9 mouse cellular contexts compared by ENCODE assay signal in genomic region chr3:138506749-138507148, GRCm38 (mm10). TPM values are rescaled to one million over a fixed set of nuclear protein-coding genes. Genes with fewer than 3 reads are reported as not detected.
DNase-seq lines count a peak whose midpoint lies in the region; ATAC-seq lines count a peak whose summit lies in the region.
"Had no signal": no experiment of that assay in that cellular context is flagged by ENCODE, and none has a peak within 500 bp of the region (broad histone marks: within the 10 kb centered on the region; RNA-seq: fewer than 3 reads in every experiment).

No protein-coding gene starts in this region.

- 59% methylated on average over 6 of the region's 6 CpGs for whole genome bisulfite sequencing in embryonic facial prominence, embryonic 10.5 days
- WGBS in neural tube, embryonic 15.5 days, result 60% methylated on average over 6 of the region's 6 CpGs

- H3K4me3 ChIP-seq in embryonic facial prominence, embryonic 10.5 days, result no peak overlapping the region
- H3K4me3 ChIP-seq in neural tube, embryonic 15.5 days (replicated peaks), result no peak overlapping the region
- H3K4me3 ChIP-seq: stomach, embryonic 15.5 days had no signal

- H3K9ac ChIP-seq in neural tube, embryonic 15.5 days (replicated peaks), result no peak overlapping the region
- H3K9ac ChIP-seq: stomach, embryonic 15.5 days had no signal

- DNase-seq in heart, postnatal 14 days, result peak; percentile 15 to 55
- DNase-seq in heart, adult 9 months (ENCODE audit: low spot score in 2 of 2), result no peak
- DNase-seq in 3T3-L1 (ENCODE audit: low read depth, low spot score) (peak; percentile 75), MN1 (ENCODE audit: low spot score) (peak; percentile 26)
- DNase-seq in embryonic facial prominence, embryonic 10.5 days (ENCODE audit: low spot score), result peak; percentile 23
- peak; percentile 41 for DNase-seq in lung, postnatal 25 days (ENCODE audit: low spot score)
- DNase-seq in urinary bladder, postnatal 4 days (ENCODE audit: low spot score in 2 of 2), result no peak

- H3K4me2 ChIP-seq in neural tube, embryonic 15.5 days, result no peak overlapping the region
- H3K4me2 ChIP-seq: stomach, embryonic 15.5 days had no signal

- no peak for ATAC-seq in neural tube, embryonic 15.5 days (ENCODE audit: low FRiP score)

- H3K36me3 ChIP-seq in embryonic facial prominence, embryonic 10.5 days (replicated peaks), result no peaks in the 10 kb centered on the region
- no peaks in the 10 kb centered on the region for H3K36me3 ChIP-seq in neural tube, embryonic 15.5 days
- H3K36me3 ChIP-seq: stomach, embryonic 15.5 days had no signal

- H3K4me1 ChIP-seq in embryonic facial prominence, embryonic 10.5 days, result no peaks in the 10 kb centered on the region
- 0 out of 2 replicates have a peak, but pooled peaks cover 3% of the 10 kb centered on the region for H3K4me1 ChIP-seq in neural tube, embryonic 15.5 days
- H3K4me1 ChIP-seq: stomach, embryonic 15.5 days had no signal

- H3K27ac ChIP-seq in embryonic facial prominence, embryonic 10.5 days (replicated peaks), result no peak overlapping the region
- no peak overlapping the region for H3K27ac ChIP-seq in neural tube, embryonic 15.5 days (replicated peaks)
- H3K27ac ChIP-seq: stomach, embryonic 15.5 days had no signal

- intact Hi-C loops in heart, postnatal 14 days (cut with DNase I), result loop anchor here (5.0 kb wide), 2 partner anchors 116 to 401 kb away; no protein-coding TSS in a partner anchor

- H3K27me3 ChIP-seq in embryonic facial prominence, embryonic 10.5 days (replicated peaks; ENCODE audit: low read depth, poor library complexity, severe bottlenecking), result no peaks in the 10 kb centered on the region
- H3K27me3 ChIP-seq in neural tube, embryonic 15.5 days (replicated peaks), result no peaks in the 10 kb centered on the region
- H3K27me3 ChIP-seq: stomach, embryonic 15.5 days had no signal

- no peaks in the 10 kb centered on the region for H3K9me3 ChIP-seq in embryonic facial prominence, embryonic 10.5 days
- H3K9me3 ChIP-seq in neural tube, embryonic 15.5 days (replicated peaks), result no peaks in the 10 kb centered on the region
- H3K9me3 ChIP-seq: stomach, embryonic 15.5 days had no signal

RNA-seq across cellular contexts. Expression of gene Metap1, which starts 17.4 kb away (rescaled TPM):
- total RNA-seq in heart, postnatal 14 days (2021), result 10 to 100 TPM; 39.6 to 42.6 TPM
- polyA plus RNA-seq in embryonic facial prominence, embryonic 10.5 days (2016; fragmentation: Nextera tagmentation; extraction: Ambion mirVana), result 46.2 and 48.8 TPM in 2 replicates
- 47.0 and 47.5 TPM in 2 replicates for polyA plus RNA-seq in neural tube, embryonic 15.5 days (2015; fragmentation: Nextera tagmentation; extraction: Ambion mirVana)

RNA-seq across cellular contexts. Expression of gene Eif4e, which starts 19.2 kb away (rescaled TPM):
- total RNA-seq in heart, postnatal 14 days (2021), result 100 to 1,000 TPM; 122 to 134 TPM
- polyA plus RNA-seq in embryonic facial prominence, embryonic 10.5 days (2016; fragmentation: Nextera tagmentation; extraction: Ambion mirVana), result 529 and 534 TPM in 2 replicates
- 320 and 328 TPM in 2 replicates for polyA plus RNA-seq in neural tube, embryonic 15.5 days (2015; fragmentation: Nextera tagmentation; extraction: Ambion mirVana)

Comparison
In these comparisons a context has a peak if more than half of its experiments do, and no peak if none do; other contexts are left out.
1. DNase-seq: peak in heart, postnatal 14 days (2 of 2), 3T3-L1 (single experiment), MN1 (single experiment), embryonic facial prominence, embryonic 10.5 days (single experiment) and lung, postnatal 25 days (single experiment); none in heart, adult 9 months (0 of 2) and urinary bladder, postnatal 4 days (0 of 2).